18 mouse cellular contexts compared by ENCODE assay signal in genomic region chr1:85555261-85555660, GRCm38 (mm10). TPM values are rescaled to one million over a fixed set of nuclear protein-coding genes. Genes with fewer than 3 reads are reported as not detected.
DNase-seq lines count a peak whose midpoint lies in the region; TF ChIP-seq lines count a peak whose summit lies in the region.
"Not testable (repeated sequence)": the region's sequence is repeated elsewhere in the genome, so short reads cannot be mapped to it uniquely, and the experiment has no call there.
"Had no signal": no experiment of that assay in that cellular context is flagged by ENCODE, and none has a peak within 500 bp of the region (broad histone marks: within the 10 kb centered on the region; RNA-seq: fewer than 3 reads in every experiment).

No protein-coding gene starts in this region.

- not testable (repeated sequence) for TF ChIP-seq POLR2A in kidney, adult 2 months (IDR thresholded peaks at IDR 0.05; ENCODE audit: low read depth, low read length)

- peak; percentile 12 to 20 for DNase-seq in B cell, adult 2 months
- DNase-seq in cerebellum, adult 9-11 months = peak; percentile 16
- peak; percentile 97 for DNase-seq in heart, adult 11 months
- peak; percentile 28 for DNase-seq in kidney, adult 2 months
- peak; percentile 2 to 8 for DNase-seq in left cerebral cortex, postnatal 14 days (ENCODE audit: low spot score in 2 of 2)
- peak; percentile 22 for DNase-seq in ovary, postnatal 10 days (ENCODE audit: low spot score)
- DNase-seq in testis, postnatal 10 days (ENCODE audit: low spot score) = peak; percentile 51
- DNase-seq in urinary bladder, adult 2 months (ENCODE audit: low spot score) = peak; percentile 51

- not testable (repeated sequence) for H3K36me3 ChIP-seq in kidney, adult 2 months (ENCODE audit: control insufficient read depth, insufficient read depth, low read length)

- H3K27ac ChIP-seq in kidney, adult 2 months (ENCODE audit: insufficient read depth, low read depth, low read length) = not testable (repeated sequence)

- H3K4me3 ChIP-seq in kidney, adult 2 months (ENCODE audit: insufficient read depth, low read depth, low read length) = not testable (repeated sequence)

- intact Hi-C loops in left cerebral cortex, postnatal 14 days (cut with DNase I) = not testable (repeated sequence)

- not testable (repeated sequence) for TF ChIP-seq CTCF in kidney, adult 2 months (conservative IDR thresholded peaks at IDR 0.05; ENCODE audit: insufficient read depth, insufficient read length, low read depth, low read length)

- H3K4me1 ChIP-seq in kidney, adult 2 months (ENCODE audit: control insufficient read depth, insufficient read depth, low read length) = not testable (repeated sequence)

- H3K27me3 ChIP-seq in kidney, adult 2 months (replicated peaks; ENCODE audit: control insufficient read depth, insufficient read depth, low read length) = not testable (repeated sequence)

- WGBS in kidney, adult 2 months = 82% methylated on average over 4 of the region's 4 CpGs

RNA-seq across cellular contexts. Expression of gene G530012D18Rik, which starts 20.2 kb away (rescaled TPM):
- polyA plus RNA-seq in kidney, adult 2 months (2012; rRNA removed) = not detected in 2 replicates
- total RNA-seq in left cerebral cortex, postnatal 14 days (2021) = not detected
- polyA plus RNA-seq in urinary bladder, adult 2 months (2012; rRNA removed) = 0.22 TPM in 1 of 2 replicates, not detected in the other
- total RNA-seq: left cerebral cortex, adult 18-20 months had no signal
- polyA plus RNA-seq: cortical plate, adult 2 months; embryonic facial prominence, embryonic 13.5 days; gonadal fat pad, adult 2 months; hindbrain, embryonic 14.5 days; intestine, embryonic 16.5 days; limb, embryonic 15.5 days; liver, postnatal 0 days; midbrain, embryonic 13.5 days; myocyte had no signal

RNA-seq across cellular contexts. Expression of gene Sp110, which starts 43.4 kb away (rescaled TPM):
- polyA plus RNA-seq in kidney, adult 2 months (2012; rRNA removed) = 5.3 and 10.6 TPM in 2 replicates
- total RNA-seq in left cerebral cortex, postnatal 14 days (2021) = under 1 TPM; 0.64 to 0.66 TPM
- 20.4 and 22.2 TPM in 2 replicates for polyA plus RNA-seq in urinary bladder, adult 2 months (2012; rRNA removed)
- polyA plus RNA-seq: myocyte had no signal

RNA-seq across cellular contexts. Expression of gene Sp140, which starts 44.9 kb away (rescaled TPM):
- 2.1 and 2.8 TPM in 2 replicates for polyA plus RNA-seq in kidney, adult 2 months (2012; rRNA removed)
- under 1 TPM; 0.32 to 0.97 TPM for total RNA-seq in left cerebral cortex, postnatal 14 days (2021)
- 14.0 and 15.8 TPM in 2 replicates for polyA plus RNA-seq in urinary bladder, adult 2 months (2012; rRNA removed)

Comparison
In these comparisons a context has a peak if more than half of its experiments do, and no peak if none do; other contexts are left out.
1. DNase-seq: peak in every context shown above with its lines; median percentile 97 in heart, adult 11 months; 51 in testis, postnatal 10 days; 51 in urinary bladder, adult 2 months; 28 in kidney, adult 2 months; 22 in ovary, postnatal 10 days; 16 in B cell, adult 2 months; 16 in cerebellum, adult 9-11 months; 5 in left cerebral cortex, postnatal 14 days.